Mouse (Mus musculus) megakaryocyte, embryonic 14.5 days (primary cell): ENCODE data around the gene Cd300lf. TPM values are rescaled to one million over a fixed set of nuclear protein-coding genes. Genes with fewer than 3 reads are reported as not detected.

ENCODE experiments used
- H3K27me3 ChIP-seq: replicated peaks from 2 replicates; pipeline ENCODE3; 2012; ENCODE audit warnings: inconsistent platforms
- H3K36me3 ChIP-seq: replicated peaks from 2 replicates; pipeline ENCODE3; 2012; ENCODE audit warnings: low read length, inconsistent platforms, mixed read lengths
- H3K4me1 ChIP-seq: 2 replicates; pipeline ENCODE4 v1.6.1; 2012; ENCODE audit warnings: inconsistent platforms
- H3K4me3 ChIP-seq: replicated peaks from 2 replicates; pipeline ENCODE3; 2012; ENCODE audit warnings: moderate library complexity, mild to moderate bottlenecking, inconsistent platforms
- H3K9me3 ChIP-seq: 2 replicates; pipeline ENCODE4 v1.6.1; 2012; ENCODE audit warnings: inconsistent platforms
- FLI1 ChIP-seq: IDR thresholded peaks from 2 replicates; pipeline ENCODE4 v1.6.1; 2012; ENCODE audit warnings: low read length, inconsistent platforms, mixed read lengths
- GATA1 ChIP-seq: IDR thresholded peaks from 3 replicates; pipeline ENCODE4 v1.6.1; 2012; ENCODE audit warnings: mixed read lengths, low read length, inconsistent platforms, borderline replicate concordance
- polyA plus RNA-seq: library from polyadenylated mRNA; stranded (reverse); fragments of >175 nt; gene quantifications from 2 replicates; pipeline ENCODE4 v1.2.3, GENCODE M21; 2012; ENCODE audit warnings: low replicate concordance; ENCODE audit not compliant: insufficient read depth

Gene Cd300lf
- polyA plus RNA-seq, 1 experiment: 3.4 TPM

GRCm38 (mm10) chr11:115098203-115098932 lies 35.4 kb downstream of the Cd300lf start:
- TF ChIP-seq FLI1 (no peak), GATA1 (no peak)
- H3K4me1 ChIP-seq: no peaks in the 10 kb centered on the region

GRCm38 (mm10) chr11:115092140-115092539 lies 41.7 kb downstream of the Cd300lf start:
- peaks cover 34% of the 10 kb centered on the region for H3K9me3 ChIP-seq
- peaks cover 53% of the 10 kb centered on the region for H3K27me3 ChIP-seq
- no peak for TF ChIP-seq FLI1
- H3K4me1 ChIP-seq: peaks cover 12% of the 10 kb centered on the region
- H3K4me3 ChIP-seq: no peak overlapping the region
- H3K36me3 ChIP-seq: no peaks in the 10 kb centered on the region

More at GRCm38 (mm10) chr11:115098203-115098932, 35.4 kb downstream of the Cd300lf start:
- H3K27me3 ChIP-seq: peaks cover 43% of the 10 kb centered on the region
- H3K9me3 ChIP-seq: peaks cover 12% of the 10 kb centered on the region
- no peak overlapping the region for H3K4me3 ChIP-seq
- H3K36me3 ChIP-seq: no peaks in the 10 kb centered on the region

GRCm38 (mm10) chr11:115091362-115091901 lies 42.4 kb downstream of the Cd300lf start, which contains the start of gene Rab37:
Gene Rab37, plus strand, starts transcription at chr11:115091431.
- Histone ChIP-seq H3K4me3 (peak within 1 kb of the TSS; percentile 72), H3K27me3 (peaks cover 51% of the 10 kb centered on the region), H3K4me1 (peaks cover 12% of the 10 kb centered on the region), H3K9me3 (peaks cover 34% of the 10 kb centered on the region), H3K36me3 (no peaks in the 10 kb centered on the region)
- TF ChIP-seq FLI1 (no peak), GATA1 (no peak)

GRCm38 (mm10) chr11:115089853-115090252 lies 43.9 kb downstream of the Cd300lf start:
- no peak for TF ChIP-seq GATA1
- TF ChIP-seq FLI1: no peak
- no peak overlapping the region for H3K4me3 ChIP-seq
- peaks cover 59% of the 10 kb centered on the region for H3K27me3 ChIP-seq
- H3K4me1 ChIP-seq: peaks cover 12% of the 10 kb centered on the region
- H3K36me3 ChIP-seq: no peaks in the 10 kb centered on the region
- H3K9me3 ChIP-seq: peaks cover 34% of the 10 kb centered on the region

GRCm38 (mm10) chr11:115086213-115086612 lies 47.6 kb downstream of the Cd300lf start:
- Histone ChIP-seq H3K9me3 (peaks cover 14% of the 10 kb centered on the region), H3K4me1 (peaks cover 15% of the 10 kb centered on the region)
- TF ChIP-seq FLI1 (no peak), GATA1 (no peak)

GRCm38 (mm10) chr11:115085064-115085463 lies 48.7 kb downstream of the Cd300lf start:
- TF ChIP-seq FLI1 (no peak), GATA1 (no peak)
- no peaks in the 10 kb centered on the region for H3K36me3 ChIP-seq
- peaks cover 3% of the 10 kb centered on the region for H3K9me3 ChIP-seq
- H3K4me1 ChIP-seq: peaks cover 21% of the 10 kb centered on the region
- peaks cover 44% of the 10 kb centered on the region for H3K27me3 ChIP-seq
- H3K4me3 ChIP-seq: no peak overlapping the region

More at GRCm38 (mm10) chr11:115086213-115086612, 47.6 kb downstream of the Cd300lf start:
- Histone ChIP-seq H3K36me3 (no peaks in the 10 kb centered on the region), H3K27me3 (peaks cover 55% of the 10 kb centered on the region), H3K4me3 (no peak overlapping the region)

- TF ChIP-seq FLI1: no peak
- no peak for TF ChIP-seq GATA1
- peaks cover 41% of the 10 kb centered on the region for H3K27me3 ChIP-seq
These were observed 49.2 kb downstream of the Cd300lf start for GRCm38 (mm10) chr11:115084595-115084994.

GRCm38 (mm10) chr11:115083376-115084139 lies 50.2 kb downstream of the Cd300lf start:
- Histone ChIP-seq H3K36me3 (no peaks in the 10 kb centered on the region), H3K4me1 (peaks cover 33% of the 10 kb centered on the region), H3K9me3 (peaks cover 9% of the 10 kb centered on the region), H3K4me3 (no peak overlapping the region), H3K27me3 (peaks cover 40% of the 10 kb centered on the region)
- no peak for TF ChIP-seq GATA1
- no peak for TF ChIP-seq FLI1

More at GRCm38 (mm10) chr11:115084595-115084994, 49.2 kb downstream of the Cd300lf start:
- Histone ChIP-seq H3K36me3 (no peaks in the 10 kb centered on the region), H3K9me3 (0 out of 2 replicates have a peak, but pooled peaks cover 2% of the 10 kb centered on the region), H3K4me1 (peaks cover 22% of the 10 kb centered on the region), H3K4me3 (no peak overlapping the region)

- H3K36me3 ChIP-seq: no peaks in the 10 kb centered on the region
- H3K4me3 ChIP-seq: no peak overlapping the region
- no peak for TF ChIP-seq FLI1
- TF ChIP-seq GATA1: no peak
- H3K9me3 ChIP-seq: peaks cover 9% of the 10 kb centered on the region
- peaks cover 46% of the 10 kb centered on the region for H3K4me1 ChIP-seq
- H3K27me3 ChIP-seq: peaks cover 41% of the 10 kb centered on the region
These were observed 51.6 kb downstream of the Cd300lf start for GRCm38 (mm10) chr11:115082196-115082595.
